In the genomic region with DNA sequence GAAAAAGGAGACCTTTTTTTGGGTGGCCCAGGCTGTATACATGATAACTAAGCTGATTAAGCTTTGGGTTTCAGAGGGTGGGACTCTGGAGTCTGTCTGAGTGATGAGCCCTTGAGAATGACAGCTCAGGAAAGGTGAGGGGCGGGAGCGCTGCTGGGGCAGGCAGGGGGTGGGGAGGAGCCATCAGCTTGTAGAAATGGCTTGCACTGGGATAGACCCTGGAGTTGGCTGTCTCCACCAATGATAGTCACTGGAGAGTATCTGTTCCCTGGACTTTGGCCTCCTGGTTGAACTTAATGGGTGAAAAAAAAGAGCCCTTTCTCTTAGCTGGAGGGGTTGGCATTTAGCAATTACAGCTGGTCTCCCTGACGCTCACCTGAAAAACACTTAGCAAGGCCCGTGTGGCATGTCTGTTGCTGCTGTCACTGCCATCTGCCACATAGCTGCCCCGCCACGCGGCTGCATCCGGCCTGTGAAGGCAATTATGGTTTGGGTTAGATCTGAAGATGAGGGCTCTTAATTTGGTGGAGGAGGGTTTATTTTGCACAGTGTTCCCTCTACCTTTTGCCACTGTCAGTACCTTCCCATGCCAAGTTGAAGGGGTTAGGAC, we compare ENCODE assay signal across 10 mouse cellular contexts. TPM values are rescaled to one million over a fixed set of nuclear protein-coding genes. Genes with fewer than 3 reads are reported as not detected.
DNase-seq lines count a peak whose midpoint lies in the region; ATAC-seq lines count a peak whose summit lies in the region.
"Had no signal": no experiment of that assay in that cellular context is flagged by ENCODE, and none has a peak within 500 bp of the region (broad histone marks: within the 10 kb centered on the region; RNA-seq: fewer than 3 reads in every experiment).

No protein-coding gene starts in this region.

- H3K4me3 ChIP-seq in intestine, embryonic 14.5 days (ENCODE audit: low read depth, low read length), result no peak overlapping the region
- no peak overlapping the region for H3K4me3 ChIP-seq in stomach, embryonic 15.5 days (replicated peaks)
- no peak overlapping the region for H3K4me3 ChIP-seq in heart, embryonic 10.5 days
- H3K4me3 ChIP-seq: lung, embryonic 15.5 days had no signal

- no peaks in the 10 kb centered on the region for H3K27me3 ChIP-seq in intestine, embryonic 14.5 days (replicated peaks; ENCODE audit: control insufficient read depth, insufficient read depth, low read length)
- H3K27me3 ChIP-seq in stomach, embryonic 15.5 days (replicated peaks), result no peaks in the 10 kb centered on the region
- H3K27me3 ChIP-seq in heart, embryonic 10.5 days (ENCODE audit: insufficient read depth, poor library complexity, severe bottlenecking), result no peaks in the 10 kb centered on the region
- H3K27me3 ChIP-seq: lung, embryonic 15.5 days had no signal

- H3K27ac ChIP-seq in intestine, embryonic 14.5 days (ENCODE audit: low read depth), result no peak overlapping the region
- H3K27ac ChIP-seq in stomach, embryonic 15.5 days, result peak overlapping the region; percentile 40; the same call in 1 of the 2 replicates
- H3K27ac ChIP-seq in heart, embryonic 10.5 days, result no peak overlapping the region
- H3K27ac ChIP-seq: lung, embryonic 15.5 days had no signal

- H3K36me3 ChIP-seq in intestine, embryonic 14.5 days (ENCODE audit: control insufficient read depth, insufficient read depth, low read length), result peaks cover 31% of the 10 kb centered on the region
- H3K36me3 ChIP-seq in stomach, embryonic 15.5 days, result peaks cover 6% of the 10 kb centered on the region; the same call in 1 of the 2 replicates
- H3K36me3 ChIP-seq in heart, embryonic 10.5 days, result peaks cover 66% of the 10 kb centered on the region

- H3K9me3 ChIP-seq in intestine, embryonic 14.5 days (ENCODE audit: control insufficient read depth, low read length), result no peaks in the 10 kb centered on the region
- no peaks in the 10 kb centered on the region for H3K9me3 ChIP-seq in stomach, embryonic 15.5 days
- no peaks in the 10 kb centered on the region for H3K9me3 ChIP-seq in heart, embryonic 10.5 days

- H3K4me2 ChIP-seq in intestine, embryonic 14.5 days (ENCODE audit: low read length), result no peak overlapping the region
- H3K4me2 ChIP-seq in stomach, embryonic 15.5 days, result no peak overlapping the region
- H3K4me2 ChIP-seq: lung, embryonic 15.5 days had no signal

- ATAC-seq in intestine, embryonic 14.5 days (replicated peaks; ENCODE audit: low FRiP score, low TSS enrichment, low read depth), result 0 out of 2 replicates have a peak, but pooled peaks have one; percentile 8
- ATAC-seq in stomach, embryonic 15.5 days (ENCODE audit: insufficient read depth, low FRiP score, low read depth), result peak; percentile 37; the same call in 1 of the 2 replicates
- ATAC-seq: inflammation-experienced regulatory T-cells, adult 6 months had no signal

- no peak overlapping the region for H3K9ac ChIP-seq in intestine, embryonic 14.5 days (ENCODE audit: low read length)
- H3K9ac ChIP-seq in stomach, embryonic 15.5 days, result no peak overlapping the region
- H3K9ac ChIP-seq: lung, embryonic 15.5 days had no signal

- WGBS in intestine, embryonic 14.5 days, result 81% methylated on average over 8 of the region's 8 CpGs
- WGBS in stomach, embryonic 15.5 days, result 72% methylated on average over 8 of the region's 8 CpGs
- WGBS in heart, embryonic 10.5 days, result 78% methylated on average over 8 of the region's 8 CpGs

- peaks cover 5% of the 10 kb centered on the region for H3K4me1 ChIP-seq in intestine, embryonic 14.5 days (replicated peaks; ENCODE audit: control insufficient read depth, insufficient read depth, low read length)
- peaks cover 31% of the 10 kb centered on the region for H3K4me1 ChIP-seq in stomach, embryonic 15.5 days
- H3K4me1 ChIP-seq in heart, embryonic 10.5 days, result peaks cover 43% of the 10 kb centered on the region

- peak; percentile 42 for DNase-seq in retina, postnatal 1 day
- no peak for DNase-seq in retina, embryonic 14.5 days (ENCODE audit: low spot score)
- DNase-seq in cerebellum, postnatal 36 days, result peak; percentile 49 to 60
- DNase-seq in intestine, embryonic 14.5 days (ENCODE audit: low spot score), result no peak
- DNase-seq in right cerebral cortex, postnatal 36 days (ENCODE audit: low spot score in 2 of 2), result no peak
- no peak for DNase-seq in embryo, embryonic 10 days (ENCODE audit: low spot score)
- DNase-seq in heart, embryonic 10.5 days (ENCODE audit: low spot score), result no peak

RNA-seq across cellular contexts. Expression of gene Slc6a6, which starts 23.5 kb away (rescaled TPM):
- 69.0 and 74.0 TPM in 2 replicates for polyA plus RNA-seq in intestine, embryonic 14.5 days (2014; fragmentation: Nextera tagmentation; extraction: Ambion mirVana)
- 54.6 and 63.0 TPM in 2 replicates for polyA plus RNA-seq in stomach, embryonic 15.5 days (2015; fragmentation: Nextera tagmentation; extraction: Ambion mirVana)
- 56.6 and 69.3 TPM in 2 replicates for polyA plus RNA-seq in heart, embryonic 10.5 days (2016; fragmentation: Nextera tagmentation; extraction: Ambion mirVana)

Comparison
In these comparisons a context has a peak if more than half of its experiments do, and no peak if none do; other contexts are left out.
1. DNase-seq: peak in retina, postnatal 1 day (single experiment) and cerebellum, postnatal 36 days (2 of 2); none in retina, embryonic 14.5 days (single experiment), intestine, embryonic 14.5 days (single experiment), right cerebral cortex, postnatal 36 days (0 of 2), embryo, embryonic 10 days (single experiment) and heart, embryonic 10.5 days (single experiment).